Mouse (Mus musculus) neural tube, embryonic 12.5 days (tissue): Measurements from ENCODE around the gene Uhrf1bp1l. TPM values are rescaled to one million over a fixed set of nuclear protein-coding genes. Genes with fewer than 3 reads are reported as not detected.

Experiments used
- ATAC-seq: fragments of 200-750 bp; cut with Nextera tagmentation; 2 replicates; pipeline ENCODE4 v1.8.0; 2017; ENCODE audit warnings: low read depth, mild to moderate bottlenecking, moderate TSS enrichment, moderate library complexity; ENCODE audit not compliant: low FRiP score
- H3K27ac ChIP-seq: fragments of 300-500 bp; sonication (generic); 2 replicates; pipeline ENCODE4 v1.5.1; 2016
- H3K27me3 ChIP-seq: fragments of 300-500 bp; sonication (generic); replicated peaks from 2 replicates; pipeline ENCODE4 v1.6.1; 2016; ENCODE audit warnings: mild to moderate bottlenecking
- H3K36me3 ChIP-seq: fragments of 300-500 bp; sonication (generic); 2 replicates; pipeline ENCODE4 v1.6.1; 2016; ENCODE audit warnings: mild to moderate bottlenecking
- H3K4me1 ChIP-seq: fragments of 300-500 bp; sonication (generic); 2 replicates; pipeline ENCODE4 v1.6.1; 2016
- H3K4me2 ChIP-seq: fragments of 300-500 bp; sonication (generic); replicated peaks from 2 replicates; pipeline ENCODE4 v1.6.1; 2016; ENCODE audit warnings: mild to moderate bottlenecking
- H3K4me3 ChIP-seq: fragments of 300-500 bp; sonication (generic); 2 replicates; pipeline ENCODE4 v1.5.1; 2016
- H3K9ac ChIP-seq: fragments of 300-500 bp; sonication (generic); 2 replicates; pipeline ENCODE4 v1.6.1; 2016; ENCODE audit warnings: mild to moderate bottlenecking
- H3K9me3 ChIP-seq: fragments of 300-500 bp; sonication (generic); 2 replicates; pipeline ENCODE4 v1.6.1; 2016; ENCODE audit warnings: mild to moderate bottlenecking
- WGBS: fragments of 180-500 bp; shearing (Covaris S2); methylation state at CpG from one replicate; pipeline ENCODE4 v1.1.7; 2016; 5-methylcytosine and 5-hydroxymethylcytosine counted together
- polyA plus RNA-seq: library from polyadenylated mRNA; unstranded; fragments of >200 nt; fragmentation: Nextera tagmentation; extraction: Ambion mirVana; gene quantifications from 2 replicates; pipeline ENCODE4 v1.2.1, GENCODE M21; 2016

Gene Uhrf1bp1l
- polyA plus RNA-seq, 1 experiment from 2014 or later = 31.9 TPM

- 16% methylated on average over 5 of the region's 5 CpGs for WGBS
- ATAC-seq = peak; percentile 26; the same call in 1 of the 2 replicates
- Histone ChIP-seq H3K9ac (peak overlapping the region; percentile 52), H3K4me2 (peak overlapping the region; percentile 79), H3K9me3 (no peaks in the 10 kb centered on the region), H3K36me3 (peaks cover 6% of the 10 kb centered on the region; the same call in 1 of the 2 replicates), H3K27ac (no peak overlapping the region), H3K4me1 (peaks cover 14% of the 10 kb centered on the region), H3K27me3 (no peaks in the 10 kb centered on the region), H3K4me3 (peak overlapping the region; percentile 60)
These were observed 13.4 kb upstream of the Uhrf1bp1l start for GRCm38 (mm10) chr10:89731341-89731740.

GRCm38 (mm10) chr10:89732001-89732794 lies 12.6 kb upstream of the Uhrf1bp1l start, which contains the start of gene Actr6:
Actr6 (minus strand) TSS chr10:89732295.
- ATAC-seq = peak; percentile 98
- peak within 1 kb of the TSS; percentile 60 for H3K4me3 ChIP-seq
- H3K27ac ChIP-seq = no peak within 1 kb of the TSS

DNA sequence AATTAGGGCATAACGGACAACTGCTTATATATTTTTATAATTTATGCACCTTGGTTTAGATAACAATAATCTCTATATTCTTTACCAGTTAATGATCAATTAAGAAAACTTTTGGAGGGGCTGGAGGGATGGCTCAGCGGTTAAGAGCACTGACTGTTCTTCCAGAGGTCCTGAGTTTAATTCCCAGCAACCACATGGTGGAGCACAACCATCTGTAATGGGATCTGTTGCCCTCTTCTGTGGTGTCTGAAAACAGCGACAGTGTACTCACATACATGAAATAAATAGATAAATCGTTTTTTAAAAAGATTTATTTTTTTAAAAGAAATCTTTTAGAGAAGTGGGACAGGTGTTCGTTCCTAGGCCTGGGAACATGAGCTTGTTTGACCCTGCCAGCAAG lies 7.7 kb upstream of the Uhrf1bp1l start:
- ATAC-seq = no peak
- Histone ChIP-seq H3K27ac (no peak overlapping the region), H3K4me2 (no peak overlapping the region), H3K27me3 (no peaks in the 10 kb centered on the region), H3K4me3 (no peak overlapping the region), H3K9ac (no peak overlapping the region), H3K9me3 (no peaks in the 10 kb centered on the region), H3K36me3 (no peaks in the 10 kb centered on the region), H3K4me1 (peaks cover 4% of the 10 kb centered on the region; the same call in 1 of the 2 replicates)
- WGBS = 54% methylated on average over 5 of the region's 5 CpGs

More at GRCm38 (mm10) chr10:89732001-89732794, 12.6 kb upstream of the Uhrf1bp1l start, which contains the start of gene Actr6:
- Histone ChIP-seq H3K27me3 (no peaks in the 10 kb centered on the region), H3K4me1 (peaks cover 14% of the 10 kb centered on the region), H3K4me2 (peak within 1 kb of the TSS; percentile 79), H3K9ac (peak within 1 kb of the TSS; percentile 52), H3K36me3 (peaks cover under 1% of the 10 kb centered on the region; the same call in 1 of the 2 replicates), H3K9me3 (no peaks in the 10 kb centered on the region)
- whole genome bisulfite sequencing = 2% methylated on average over 49 of the region's 49 CpGs

- ATAC-seq = no peak
- WGBS = 93% methylated on average over 3 of the region's 3 CpGs
These were observed 6.9 kb upstream of the Uhrf1bp1l start for GRCm38 (mm10) chr10:89737887-89738286.

GRCm38 (mm10) chr10:89738395-89738794 lies 6.4 kb upstream of the Uhrf1bp1l start:
- no peak overlapping the region for H3K4me2 ChIP-seq
- H3K4me3 ChIP-seq = no peak overlapping the region
- H3K9me3 ChIP-seq = no peaks in the 10 kb centered on the region
- no peaks in the 10 kb centered on the region for H3K4me1 ChIP-seq
- H3K9ac ChIP-seq = no peak overlapping the region
- H3K27ac ChIP-seq = no peak overlapping the region
- no peaks in the 10 kb centered on the region for H3K27me3 ChIP-seq
- ATAC-seq = no peak
- 92% methylated on average over 9 of the region's 9 CpGs for WGBS
- no peaks in the 10 kb centered on the region for H3K36me3 ChIP-seq

More at GRCm38 (mm10) chr10:89737887-89738286, 6.9 kb upstream of the Uhrf1bp1l start:
- H3K4me2 ChIP-seq = no peak overlapping the region
- H3K36me3 ChIP-seq = no peaks in the 10 kb centered on the region
- H3K27ac ChIP-seq = no peak overlapping the region
- peaks cover under 1% of the 10 kb centered on the region; the same call in 1 of the 2 replicates for H3K4me1 ChIP-seq
- no peak overlapping the region for H3K4me3 ChIP-seq
- no peak overlapping the region for H3K9ac ChIP-seq
- H3K27me3 ChIP-seq = no peaks in the 10 kb centered on the region
- H3K9me3 ChIP-seq = no peaks in the 10 kb centered on the region

- Histone ChIP-seq H3K36me3 (no peaks in the 10 kb centered on the region), H3K9me3 (no peaks in the 10 kb centered on the region), H3K9ac (no peak overlapping the region), H3K27me3 (no peaks in the 10 kb centered on the region), H3K4me2 (no peak overlapping the region), H3K4me1 (no peaks in the 10 kb centered on the region), H3K27ac (no peak overlapping the region), H3K4me3 (no peak overlapping the region)
- WGBS = 58% methylated on average over 7 of the region's 7 CpGs
- ATAC-seq = no peak
These were observed 5.1 kb upstream of the Uhrf1bp1l start for GRCm38 (mm10) chr10:89739703-89740102.

DNA sequence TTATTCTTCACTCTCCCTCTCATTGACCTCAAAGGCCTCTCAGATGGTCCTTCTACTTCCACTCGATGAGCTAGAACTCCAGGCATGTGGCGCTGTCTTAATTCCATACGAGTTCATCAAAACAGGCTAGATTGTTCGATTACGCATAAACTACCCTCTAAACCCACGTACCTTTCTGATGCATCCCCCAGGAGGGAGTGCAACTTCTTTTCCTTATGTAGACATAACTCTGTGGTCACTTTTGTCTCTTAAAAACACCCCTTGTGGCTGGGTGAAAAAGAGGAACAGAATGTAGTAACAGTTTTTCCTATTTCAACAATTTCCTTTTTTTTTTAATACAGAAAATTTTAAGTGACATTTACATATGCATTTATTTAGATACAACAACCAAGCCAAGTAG lies 3.8 kb upstream of the Uhrf1bp1l start:
- no peak for ATAC-seq

DNA sequence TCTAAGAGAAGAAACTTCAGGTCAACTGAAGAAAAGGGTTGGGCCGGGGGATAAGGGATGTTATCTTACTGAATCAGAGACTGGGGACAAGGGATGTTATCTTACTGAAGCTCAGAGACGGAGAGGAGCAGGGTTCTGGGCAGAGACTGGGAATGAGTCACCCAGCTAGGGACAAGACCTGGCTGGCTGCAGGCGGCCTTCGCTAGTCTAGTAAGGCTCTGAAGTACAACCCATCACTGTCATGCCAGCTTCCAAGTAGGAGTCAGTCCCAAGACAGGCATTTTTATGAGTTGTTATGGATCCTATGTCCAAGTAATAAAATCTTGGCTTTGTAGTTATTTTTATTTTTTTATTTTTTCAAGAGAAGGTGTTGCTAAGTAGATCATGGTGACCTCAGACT lies 1.5 kb upstream of the Uhrf1bp1l start:
- Histone ChIP-seq H3K9me3 (no peaks in the 10 kb centered on the region), H3K27me3 (no peaks in the 10 kb centered on the region), H3K36me3 (no peaks in the 10 kb centered on the region), H3K9ac (no peak overlapping the region), H3K4me1 (no peaks in the 10 kb centered on the region), H3K4me2 (no peak overlapping the region), H3K27ac (no peak overlapping the region), H3K4me3 (no peak overlapping the region)
- no peak for ATAC-seq
- WGBS = 88% methylated on average over 4 of the region's 4 CpGs

More for the DNA sequence above, 3.8 kb upstream of the Uhrf1bp1l start:
- Histone ChIP-seq H3K27me3 (no peaks in the 10 kb centered on the region), H3K4me2 (no peak overlapping the region), H3K36me3 (no peaks in the 10 kb centered on the region), H3K4me3 (no peak overlapping the region), H3K27ac (no peak overlapping the region), H3K9me3 (no peaks in the 10 kb centered on the region), H3K4me1 (no peaks in the 10 kb centered on the region), H3K9ac (no peak overlapping the region)
- WGBS = 82% methylated on average over 6 of the region's 6 CpGs

- H3K4me1 ChIP-seq = no peaks in the 10 kb centered on the region
- H3K9me3 ChIP-seq = no peaks in the 10 kb centered on the region
- 38% methylated on average over 3 of the region's 3 CpGs for WGBS
- peak overlapping the region; percentile 89 for H3K4me3 ChIP-seq
- H3K27me3 ChIP-seq = no peaks in the 10 kb centered on the region
- H3K36me3 ChIP-seq = no peaks in the 10 kb centered on the region
- no peak for ATAC-seq
- no peak overlapping the region for H3K27ac ChIP-seq
- no peak overlapping the region for H3K9ac ChIP-seq
- H3K4me2 ChIP-seq = peak overlapping the region; percentile 73
These were observed 450 bp upstream of the Uhrf1bp1l start for GRCm38 (mm10) chr10:89744341-89744740.

GRCm38 (mm10) chr10:89745666-89746020 lies 852 bp downstream of the Uhrf1bp1l start:
- Histone ChIP-seq H3K27ac (no peak overlapping the region), H3K9me3 (no peaks in the 10 kb centered on the region), H3K4me3 (peak overlapping the region; percentile 89), H3K4me2 (peak overlapping the region; percentile 73), H3K4me1 (no peaks in the 10 kb centered on the region), H3K36me3 (no peaks in the 10 kb centered on the region), H3K9ac (peak overlapping the region; percentile 86), H3K27me3 (no peaks in the 10 kb centered on the region)
- no peak for ATAC-seq
- WGBS = under 1% methylated on average over 14 of the region's 14 CpGs

DNA sequence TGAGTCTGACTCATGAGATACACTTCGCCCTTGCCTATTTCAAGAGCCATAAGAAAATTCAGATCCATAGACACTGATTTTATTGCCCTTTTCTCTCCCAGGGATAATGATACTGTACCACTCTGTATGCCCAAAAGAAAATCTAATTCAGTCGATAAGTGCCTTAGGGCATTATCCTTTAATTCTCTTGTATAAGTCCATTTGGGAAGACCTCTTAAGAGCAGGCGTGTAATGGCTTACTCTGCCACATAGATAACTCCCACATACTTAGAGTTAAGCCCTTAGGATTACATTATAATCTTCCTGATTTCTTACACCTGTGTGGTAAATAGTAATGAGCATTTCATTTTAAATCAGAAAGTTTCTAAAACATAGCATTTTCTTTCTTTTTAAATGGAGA lies 1.8 kb downstream of the Uhrf1bp1l start:
- Histone ChIP-seq H3K4me1 (no peaks in the 10 kb centered on the region), H3K9ac (no peak overlapping the region), H3K27me3 (no peaks in the 10 kb centered on the region), H3K9me3 (no peaks in the 10 kb centered on the region), H3K4me3 (no peak overlapping the region), H3K36me3 (no peaks in the 10 kb centered on the region), H3K4me2 (no peak overlapping the region), H3K27ac (no peak overlapping the region)
- 84% methylated on average over 3 of the region's 3 CpGs for WGBS
- ATAC-seq = no peak

GRCm38 (mm10) chr10:89747221-89747905 lies 2.6 kb downstream of the Uhrf1bp1l start:
- 96% methylated on average over 8 of the region's 8 CpGs for WGBS
- H3K4me2 ChIP-seq = no peak overlapping the region
- H3K36me3 ChIP-seq = no peaks in the 10 kb centered on the region
- no peak overlapping the region for H3K27ac ChIP-seq
- no peak for ATAC-seq
- H3K4me3 ChIP-seq = no peak overlapping the region
- H3K9ac ChIP-seq = no peak overlapping the region
- H3K27me3 ChIP-seq = no peaks in the 10 kb centered on the region
- H3K9me3 ChIP-seq = no peaks in the 10 kb centered on the region
- no peaks in the 10 kb centered on the region for H3K4me1 ChIP-seq
